Mouse (Mus musculus): Measurements from ENCODE around the gene Frem2. TPM values are rescaled to one million over a fixed set of nuclear protein-coding genes. Genes with fewer than 3 reads are reported as not detected.
A peak's percentile ranks its signal among the peaks of the same experiment; 100 is the strongest.

Frem2 gene
- 1 to 10 TPM; 1.8 to 2.2 TPM for total RNA-seq (2021)
- long read RNA-seq, experiment 1, partial matches to known transcripts = 0 of 1 reads
- long read RNA-seq, experiment 1, other reads (novel, unspliced or antisense) = 1 of 1 reads
- long read RNA-seq, experiment 2 = 0 reads

- Histone ChIP-seq H3K27ac (peak within 1 kb of the TSS; percentile 40; the same call in 1 of the 2 replicates), H3K4me3 (peak within 1 kb of the TSS; percentile 67)
- peak; percentile 51 to 56 for DNase-seq (ENCODE audit: low spot score in 2 of 2)
- TF ChIP-seq CTCF (conservative IDR thresholded peaks at IDR 0.05) = no peak
Measured at GRCm38 (mm10) chr3:53656878-53657561, at the start of gene Frem2. Gene Frem2, minus strand, starts transcription at chr3:53657355.

- no peak overlapping the region for H3K27ac ChIP-seq
- no peak for TF ChIP-seq CTCF (conservative IDR thresholded peaks at IDR 0.05)
- H3K4me3 ChIP-seq = no peak overlapping the region
- no peak for DNase-seq (ENCODE audit: low spot score in 2 of 2)
Measured at GRCm38 (mm10) chr3:53705992-53706495, 48.9 kb upstream of the Frem2 start.

GRCm38 (mm10) chr3:53703126-53703505 is 46.0 kb upstream of the Frem2 start:
- no peak overlapping the region for H3K27ac ChIP-seq
- H3K4me3 ChIP-seq = no peak overlapping the region
- no peak for DNase-seq (ENCODE audit: low spot score in 2 of 2)
- TF ChIP-seq CTCF (conservative IDR thresholded peaks at IDR 0.05) = no peak

GRCm38 (mm10) chr3:53702421-53703125 is 45.4 kb upstream of the Frem2 start:
- Histone ChIP-seq H3K4me3 (no peak overlapping the region), H3K27ac (no peak overlapping the region)
- TF ChIP-seq CTCF (conservative IDR thresholded peaks at IDR 0.05) = no peak
- no peak for DNase-seq (ENCODE audit: low spot score in 2 of 2)

- Histone ChIP-seq H3K4me3 (no peak overlapping the region), H3K27ac (no peak overlapping the region)
- DNase-seq (ENCODE audit: low spot score in 2 of 2) = no peak
- TF ChIP-seq CTCF (conservative IDR thresholded peaks at IDR 0.05) = no peak
Measured at GRCm38 (mm10) chr3:53701940-53702339, 44.8 kb upstream of the Frem2 start.

- no peak overlapping the region for H3K4me3 ChIP-seq
- no peak for DNase-seq (ENCODE audit: low spot score in 2 of 2)
- no peak for TF ChIP-seq CTCF (conservative IDR thresholded peaks at IDR 0.05)
- H3K27ac ChIP-seq = no peak overlapping the region
Measured at GRCm38 (mm10) chr3:53687776-53688175, 30.6 kb upstream of the Frem2 start.

GRCm38 (mm10) chr3:53682244-53682643 is 25.1 kb upstream of the Frem2 start:
- DNase-seq (ENCODE audit: low spot score in 2 of 2) = no peak
- no peak overlapping the region for H3K4me3 ChIP-seq
- TF ChIP-seq CTCF (conservative IDR thresholded peaks at IDR 0.05) = no peak
- H3K27ac ChIP-seq = no peak overlapping the region

- no peak overlapping the region for H3K4me3 ChIP-seq
- TF ChIP-seq CTCF (conservative IDR thresholded peaks at IDR 0.05) = no peak
- DNase-seq (ENCODE audit: low spot score in 2 of 2) = no peak
- no peak overlapping the region for H3K27ac ChIP-seq
Measured at GRCm38 (mm10) chr3:53680816-53681215, 23.7 kb upstream of the Frem2 start.

- Histone ChIP-seq H3K27ac (no peak overlapping the region), H3K4me3 (no peak overlapping the region)
- no peak for TF ChIP-seq CTCF (conservative IDR thresholded peaks at IDR 0.05)
- DNase-seq (ENCODE audit: low spot score in 2 of 2) = no peak
Measured at GRCm38 (mm10) chr3:53674225-53674624, 17.1 kb upstream of the Frem2 start.

- no peak overlapping the region for H3K27ac ChIP-seq
- no peak for TF ChIP-seq CTCF (conservative IDR thresholded peaks at IDR 0.05)
- H3K4me3 ChIP-seq = no peak overlapping the region
- peak; percentile 13 to 63 for DNase-seq (ENCODE audit: low spot score in 2 of 2)
Measured at GRCm38 (mm10) chr3:53669736-53670135, 12.6 kb upstream of the Frem2 start.

GRCm38 (mm10) chr3:53657744-53658534 is 784 bp upstream of the Frem2 start:
- peak in 1 of 2 experiments; percentile 27 for DNase-seq (ENCODE audit: low spot score in 2 of 2)
- H3K27ac ChIP-seq = peak overlapping the region; percentile 40; the same call in 1 of the 2 replicates
- H3K4me3 ChIP-seq = peak overlapping the region; percentile 67
- TF ChIP-seq CTCF (conservative IDR thresholded peaks at IDR 0.05) = peak; percentile 77

- 0 out of 2 replicates have a peak overlapping the region, but pooled peaks have one; percentile 37 for H3K27ac ChIP-seq
Measured at GRCm38 (mm10) chr3:53656328-53656877, 752 bp downstream of the Frem2 start.

More at GRCm38 (mm10) chr3:53656328-53656877, 752 bp downstream of the Frem2 start:
- TF ChIP-seq CTCF (conservative IDR thresholded peaks at IDR 0.05) = no peak
- peak overlapping the region; percentile 67 for H3K4me3 ChIP-seq
- no peak for DNase-seq (ENCODE audit: low spot score in 2 of 2)

All from layer of hippocampus, adult 2 months (tissue).